Mouse (Mus musculus): Measurements from ENCODE around the gene Gm49333.

Gm49333 gene

DNA sequence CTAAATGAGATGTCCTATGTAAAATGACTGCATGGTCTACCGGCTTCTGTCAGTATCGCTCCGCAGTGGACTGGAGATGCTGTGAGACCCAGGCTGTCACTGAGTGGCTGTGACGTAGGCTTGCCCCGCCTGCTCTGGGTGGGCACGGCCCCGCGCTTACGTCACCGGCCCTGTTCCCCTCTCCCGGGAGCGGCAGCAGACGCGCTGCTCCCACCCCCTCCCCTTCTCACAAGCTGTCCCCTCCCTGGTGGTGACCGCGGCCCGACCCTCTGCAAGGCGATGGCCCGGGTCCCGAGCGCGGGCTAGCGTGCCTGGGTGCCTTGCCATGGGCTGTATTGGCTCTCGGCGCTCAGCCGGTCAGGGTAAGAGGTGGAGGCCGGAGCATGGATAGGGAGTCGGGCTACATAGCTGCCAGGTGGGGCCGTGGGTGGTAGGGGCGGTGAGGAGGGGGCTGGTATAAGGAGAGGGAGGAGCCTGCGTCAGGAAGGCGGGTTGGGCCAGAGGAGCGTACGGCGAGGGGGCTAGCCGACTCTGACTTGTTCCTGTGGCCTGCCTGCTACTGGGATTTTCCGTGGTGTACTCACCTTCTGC is 81.8 kb downstream of the Gm49333 start, which contains the start of gene Fam131a:
Gene Fam131a, plus strand, starts transcription at position 131 of the 591 bp plus-strand sequence.
- no peak for TF ChIP-seq GATA4 (IDR thresholded peaks at IDR 0.05; ENCODE audit: insufficient replicate concordance, low read length)

DNA sequence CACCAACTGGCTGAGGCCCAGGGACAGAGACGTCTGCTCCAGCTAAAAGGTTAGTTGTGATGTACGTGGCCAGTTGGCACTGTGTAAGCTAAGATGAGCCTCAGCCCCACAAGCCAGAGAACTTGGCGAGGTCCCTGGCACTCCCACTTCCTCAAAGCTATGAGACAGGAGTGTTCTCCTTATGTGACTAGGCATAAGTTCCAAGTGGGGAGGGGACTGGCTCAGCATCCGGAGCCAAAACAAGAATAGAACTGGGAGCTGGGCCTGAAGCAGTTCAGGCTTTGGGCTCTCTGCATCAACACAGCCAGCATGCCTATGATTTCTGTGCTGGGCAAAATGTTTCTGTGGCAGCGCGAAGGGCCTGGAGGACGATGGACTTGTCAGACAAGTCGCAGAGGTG is 83.4 kb downstream of the Gm49333 start:
- no peak for TF ChIP-seq GATA4 (IDR thresholded peaks at IDR 0.05; ENCODE audit: insufficient replicate concordance, low read length)

Measured in liver, adult (tissue).